Mouse (Mus musculus): Measurements from ENCODE around the gene Epm2aip1.

GRCm38 (mm10) chr9:111271056-111271433, 684 bp upstream of the Epm2aip1 start:
- TF ChIP-seq ZNF384 (IDR thresholded peaks at IDR 0.05; ENCODE audit: low read depth, low read length) (no peak), MAFK (IDR thresholded peaks at IDR 0.05; ENCODE audit: insufficient read depth, low read depth, low read length) (no peak)

Data from ES-E14 (cell line).